Mouse (Mus musculus): ENCODE measurements around the gene Mrpl4. TPM values are rescaled to one million over a fixed set of nuclear protein-coding genes. Genes with fewer than 3 reads are reported as not detected.
"Not testable (repeated sequence)": the region's sequence is repeated elsewhere in the genome, so short reads cannot be mapped to it uniquely, and the experiment has no call there.

The Mrpl4 gene
- polyA plus RNA-seq, 1 experiment from 2014 or later = 54.6 TPM

GRCm38 (mm10) chr9:20991587-20991986, 11.0 kb upstream of the Mrpl4 start:
- Histone ChIP-seq H3K9ac (replicated peaks) (no peak overlapping the region), H3K4me3 (ENCODE audit: low read depth, low read length) (no peak overlapping the region), H3K27me3 (ENCODE audit: insufficient read depth, low read length) (no peaks in the 10 kb centered on the region), H3K4me1 (ENCODE audit: insufficient read depth) (peaks cover 4% of the 10 kb centered on the region; the same call in 1 of the 2 replicates), H3K27ac (ENCODE audit: low read depth) (no peak overlapping the region), H3K4me2 (ENCODE audit: low read depth, low read length) (no peak overlapping the region), H3K36me3 (replicated peaks; ENCODE audit: insufficient read depth, low read length) (no peaks in the 10 kb centered on the region), H3K9me3 (ENCODE audit: low read length) (no peaks in the 10 kb centered on the region)
- TF ChIP-seq CTCF (IDR thresholded peaks at IDR 0.05; ENCODE audit: low read depth) = no peak
- TF ChIP-seq EP300 (IDR thresholded peaks at IDR 0.05; ENCODE audit: low read depth) = no peak
- 69% methylated on average over 4 of the region's 4 CpGs for WGBS (ENCODE audit: insufficient replicate concordance)
- ATAC-seq (no peak), DNase-seq (no peak)

GRCm38 (mm10) chr9:20993165-20993898, 9.2 kb upstream of the Mrpl4 start:
- no peak overlapping the region for H3K4me2 ChIP-seq (ENCODE audit: low read depth, low read length)
- H3K27me3 ChIP-seq (ENCODE audit: insufficient read depth, low read length) = no peaks in the 10 kb centered on the region
- no peak overlapping the region for H3K4me3 ChIP-seq (ENCODE audit: low read depth, low read length)
- ATAC-seq (peak; percentile 53; the same call in 1 of the 2 replicates), DNase-seq (no peak)
- peaks cover 4% of the 10 kb centered on the region; the same call in 1 of the 2 replicates for H3K4me1 ChIP-seq (ENCODE audit: insufficient read depth)
- TF ChIP-seq EP300 (IDR thresholded peaks at IDR 0.05; ENCODE audit: low read depth) (no peak), CTCF (IDR thresholded peaks at IDR 0.05; ENCODE audit: low read depth) (no peak)
- no peaks in the 10 kb centered on the region for H3K9me3 ChIP-seq (ENCODE audit: low read length)
- H3K36me3 ChIP-seq (replicated peaks; ENCODE audit: insufficient read depth, low read length) = no peaks in the 10 kb centered on the region
- WGBS (ENCODE audit: insufficient replicate concordance) = 68% methylated on average over 5 of the region's 5 CpGs
- no peak overlapping the region for H3K27ac ChIP-seq (ENCODE audit: low read depth)
- H3K9ac ChIP-seq (replicated peaks) = no peak overlapping the region

- ATAC-seq (no peak), DNase-seq (no peak)
- H3K4me2 ChIP-seq (ENCODE audit: low read depth, low read length) = no peak overlapping the region
- no peaks in the 10 kb centered on the region for H3K36me3 ChIP-seq (replicated peaks; ENCODE audit: insufficient read depth, low read length)
- H3K4me1 ChIP-seq (ENCODE audit: insufficient read depth) = peaks cover 4% of the 10 kb centered on the region; the same call in 1 of the 2 replicates
- no peak overlapping the region for H3K27ac ChIP-seq (ENCODE audit: low read depth)
- no peaks in the 10 kb centered on the region for H3K9me3 ChIP-seq (ENCODE audit: low read length)
- WGBS (ENCODE audit: insufficient replicate concordance) = 71% methylated on average over 3 of the region's 3 CpGs
- H3K4me3 ChIP-seq (ENCODE audit: low read depth, low read length) = no peak overlapping the region
- no peak for TF ChIP-seq EP300 (IDR thresholded peaks at IDR 0.05; ENCODE audit: low read depth)
- peak; percentile 23 for TF ChIP-seq CTCF (IDR thresholded peaks at IDR 0.05; ENCODE audit: low read depth)
- H3K9ac ChIP-seq (replicated peaks) = no peak overlapping the region
- no peaks in the 10 kb centered on the region for H3K27me3 ChIP-seq (ENCODE audit: insufficient read depth, low read length)
Measured at GRCm38 (mm10) chr9:20995069-20995468, 7.5 kb upstream of the Mrpl4 start.

- no peak overlapping the region for H3K4me2 ChIP-seq (ENCODE audit: low read depth, low read length)
- no peak overlapping the region for H3K9ac ChIP-seq (replicated peaks)
- H3K4me1 ChIP-seq (ENCODE audit: insufficient read depth) = peaks cover 3% of the 10 kb centered on the region; the same call in 1 of the 2 replicates
- WGBS (ENCODE audit: insufficient replicate concordance) = 51% methylated on average over 8 of the region's 8 CpGs
- H3K27ac ChIP-seq (ENCODE audit: low read depth) = no peak overlapping the region
- no peak for DNase-seq
- ATAC-seq = no peak
- H3K4me3 ChIP-seq (ENCODE audit: low read depth, low read length) = no peak overlapping the region
- H3K36me3 ChIP-seq (replicated peaks; ENCODE audit: insufficient read depth, low read length) = no peaks in the 10 kb centered on the region
- no peaks in the 10 kb centered on the region for H3K9me3 ChIP-seq (ENCODE audit: low read length)
- no peaks in the 10 kb centered on the region for H3K27me3 ChIP-seq (ENCODE audit: insufficient read depth, low read length)
- TF ChIP-seq EP300 (IDR thresholded peaks at IDR 0.05; ENCODE audit: low read depth) = no peak
- no peak for TF ChIP-seq CTCF (IDR thresholded peaks at IDR 0.05; ENCODE audit: low read depth)
Measured at GRCm38 (mm10) chr9:20997065-20997464, 5.5 kb upstream of the Mrpl4 start.

GRCm38 (mm10) chr9:20998337-20998736, 4.2 kb upstream of the Mrpl4 start:
- 66% methylated on average over 1 of the region's 1 CpGs for WGBS (ENCODE audit: insufficient replicate concordance)
- not testable (repeated sequence) for H3K36me3 ChIP-seq (replicated peaks; ENCODE audit: insufficient read depth, low read length); H3K27me3 ChIP-seq (ENCODE audit: insufficient read depth, low read length); H3K4me3 ChIP-seq (ENCODE audit: low read depth, low read length); H3K4me1 ChIP-seq (ENCODE audit: insufficient read depth); H3K9me3 ChIP-seq (ENCODE audit: low read length); ATAC-seq; H3K9ac ChIP-seq (replicated peaks); H3K27ac ChIP-seq (ENCODE audit: low read depth); H3K4me2 ChIP-seq (ENCODE audit: low read depth, low read length); DNase-seq
- TF ChIP-seq CTCF (IDR thresholded peaks at IDR 0.05; ENCODE audit: low read depth) = peak; percentile 73

- no peak for TF ChIP-seq EP300 (IDR thresholded peaks at IDR 0.05; ENCODE audit: low read depth)
- TF ChIP-seq CTCF (IDR thresholded peaks at IDR 0.05; ENCODE audit: low read depth) = peak; percentile 61
- Histone ChIP-seq H3K4me1 (ENCODE audit: insufficient read depth) (peaks cover 12% of the 10 kb centered on the region), H3K36me3 (replicated peaks; ENCODE audit: insufficient read depth, low read length) (peaks cover 14% of the 10 kb centered on the region), H3K9ac (replicated peaks) (no peak overlapping the region), H3K9me3 (ENCODE audit: low read length) (no peaks in the 10 kb centered on the region), H3K27ac (ENCODE audit: low read depth) (no peak overlapping the region), H3K4me2 (ENCODE audit: low read depth, low read length) (no peak overlapping the region), H3K4me3 (ENCODE audit: low read depth, low read length) (no peak overlapping the region), H3K27me3 (ENCODE audit: insufficient read depth, low read length) (no peaks in the 10 kb centered on the region)
- ATAC-seq (no peak), DNase-seq (peak; percentile 36)
Measured at GRCm38 (mm10) chr9:21000811-21001210, 1.7 kb upstream of the Mrpl4 start.
